Mouse (Mus musculus): ENCODE measurements around the gene Zfp281. TPM values are rescaled to one million over a fixed set of nuclear protein-coding genes. Genes with fewer than 3 reads are reported as not detected.

Zfp281 gene
- polyA plus RNA-seq, 1 experiment from 2014 or later: 26.7 TPM

GRCm38 (mm10) chr1:136639221-136639620 lies 14.5 kb downstream of the Zfp281 start:
- DNase-seq (ENCODE audit: low spot score) (no peak), ATAC-seq (no peak)
- H3K9me3 ChIP-seq (replicated peaks; ENCODE audit: control insufficient read depth, low read length): no peaks in the 10 kb centered on the region
- H3K4me3 ChIP-seq (ENCODE audit: low read depth, low read length): no peak overlapping the region
- no peaks in the 10 kb centered on the region for H3K27me3 ChIP-seq (replicated peaks; ENCODE audit: control insufficient read depth, insufficient read depth, low read length)
- 93% methylated on average over 2 of the region's 2 CpGs for WGBS
- no peak overlapping the region for H3K4me2 ChIP-seq (ENCODE audit: low read length)
- no peaks in the 10 kb centered on the region for H3K4me1 ChIP-seq (ENCODE audit: control insufficient read depth, insufficient read depth, low read length)
- no peak overlapping the region for H3K9ac ChIP-seq (ENCODE audit: low read length)
- H3K27ac ChIP-seq (ENCODE audit: low read depth, low read length): no peak overlapping the region
- no peaks in the 10 kb centered on the region for H3K36me3 ChIP-seq (ENCODE audit: control insufficient read depth, insufficient read depth, low read length)

- DNase-seq (ENCODE audit: low spot score): no peak
- no peaks in the 10 kb centered on the region for H3K36me3 ChIP-seq (ENCODE audit: control insufficient read depth, insufficient read depth, low read length)
- no peak for ATAC-seq
- WGBS: 83% methylated on average over 3 of the region's 3 CpGs
- H3K4me1 ChIP-seq (ENCODE audit: control insufficient read depth, insufficient read depth, low read length): no peaks in the 10 kb centered on the region
- no peak overlapping the region for H3K4me2 ChIP-seq (ENCODE audit: low read length)
- H3K27ac ChIP-seq (ENCODE audit: low read depth, low read length): no peak overlapping the region
- H3K9ac ChIP-seq (ENCODE audit: low read length): no peak overlapping the region
- H3K9me3 ChIP-seq (replicated peaks; ENCODE audit: control insufficient read depth, low read length): no peaks in the 10 kb centered on the region
- H3K27me3 ChIP-seq (replicated peaks; ENCODE audit: control insufficient read depth, insufficient read depth, low read length): no peaks in the 10 kb centered on the region
- no peak overlapping the region for H3K4me3 ChIP-seq (ENCODE audit: low read depth, low read length)
Observed at GRCm38 (mm10) chr1:136642701-136643100, 18.0 kb downstream of the Zfp281 start.

DNA sequence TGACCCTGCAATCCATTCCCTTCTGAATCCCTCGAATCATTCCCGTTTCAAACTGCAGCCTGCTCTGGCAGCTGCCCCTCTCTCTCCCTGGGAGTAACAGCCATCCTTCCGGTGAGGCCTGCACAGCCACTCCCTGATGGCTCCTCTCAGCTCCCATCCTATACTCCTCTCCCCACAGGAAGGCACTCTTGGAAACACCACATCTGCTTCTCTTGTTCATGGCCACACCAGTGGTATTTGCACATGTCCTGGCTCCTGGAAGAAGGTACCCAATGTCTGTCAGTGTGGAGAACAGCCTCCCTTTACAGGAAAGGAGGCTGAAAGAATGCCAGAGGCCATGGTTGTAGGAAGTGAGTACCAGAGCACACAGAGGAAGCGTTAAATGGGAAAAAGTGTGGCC lies 19.8 kb downstream of the Zfp281 start:
- no peaks in the 10 kb centered on the region for H3K27me3 ChIP-seq (replicated peaks; ENCODE audit: control insufficient read depth, insufficient read depth, low read length)
- no peaks in the 10 kb centered on the region for H3K9me3 ChIP-seq (replicated peaks; ENCODE audit: control insufficient read depth, low read length)
- H3K9ac ChIP-seq (ENCODE audit: low read length): no peak overlapping the region
- H3K27ac ChIP-seq (ENCODE audit: low read depth, low read length): no peak overlapping the region
- H3K4me3 ChIP-seq (ENCODE audit: low read depth, low read length): no peak overlapping the region
- no peak for ATAC-seq
- no peak overlapping the region for H3K4me2 ChIP-seq (ENCODE audit: low read length)
- WGBS: 63% methylated on average over 4 of the region's 4 CpGs
- no peak for DNase-seq (ENCODE audit: low spot score)
- no peaks in the 10 kb centered on the region for H3K36me3 ChIP-seq (ENCODE audit: control insufficient read depth, insufficient read depth, low read length)
- no peaks in the 10 kb centered on the region for H3K4me1 ChIP-seq (ENCODE audit: control insufficient read depth, insufficient read depth, low read length)

DNA sequence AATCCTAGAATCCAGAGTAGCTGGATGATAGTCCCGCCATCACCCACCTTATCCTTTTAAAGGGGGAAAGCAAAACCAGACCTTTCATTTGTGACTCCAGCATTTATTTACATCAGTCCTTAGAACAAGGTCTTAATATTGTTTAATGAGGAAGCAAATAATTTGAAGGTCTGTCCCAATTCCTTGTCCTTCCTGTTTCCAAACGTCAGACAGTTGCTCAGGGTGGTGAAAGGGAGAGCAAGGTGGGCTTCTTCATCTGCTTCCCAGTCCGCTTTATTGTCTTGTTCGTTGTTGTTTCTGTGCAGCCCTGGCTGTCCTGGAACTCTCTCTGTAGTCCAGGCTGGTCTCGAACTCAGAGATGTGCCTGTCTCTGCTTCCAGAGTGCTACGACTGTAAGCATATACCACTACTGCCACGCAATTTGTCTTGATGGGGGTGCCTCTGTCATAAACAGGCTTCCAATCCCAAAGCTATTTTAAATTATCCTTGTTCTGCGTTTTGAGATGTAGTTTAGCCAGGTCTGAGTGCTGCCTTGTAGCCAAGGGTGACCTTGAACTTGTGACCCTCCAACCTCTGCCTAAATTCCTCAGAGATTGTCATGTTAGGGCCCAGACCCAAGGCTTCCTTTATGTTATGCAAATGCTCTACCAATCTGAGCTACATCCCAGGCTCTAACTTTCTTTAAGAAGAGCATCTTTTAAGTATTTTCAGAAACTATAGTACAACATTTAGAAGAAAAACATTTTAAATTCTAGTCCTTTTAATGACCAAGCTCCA lies 21.3 kb downstream of the Zfp281 start:
- WGBS: 90% methylated on average over 8 of the region's 8 CpGs
- Histone ChIP-seq H3K27me3 (replicated peaks; ENCODE audit: control insufficient read depth, insufficient read depth, low read length) (no peaks in the 10 kb centered on the region), H3K4me3 (ENCODE audit: low read depth, low read length) (no peak overlapping the region), H3K27ac (ENCODE audit: low read depth, low read length) (no peak overlapping the region), H3K36me3 (ENCODE audit: control insufficient read depth, insufficient read depth, low read length) (no peaks in the 10 kb centered on the region), H3K9me3 (replicated peaks; ENCODE audit: control insufficient read depth, low read length) (no peaks in the 10 kb centered on the region), H3K9ac (ENCODE audit: low read length) (no peak overlapping the region), H3K4me1 (ENCODE audit: control insufficient read depth, insufficient read depth, low read length) (no peaks in the 10 kb centered on the region), H3K4me2 (ENCODE audit: low read length) (no peak overlapping the region)
- ATAC-seq (no peak), DNase-seq (ENCODE audit: low spot score) (no peak)

- DNase-seq (ENCODE audit: low spot score) (no peak), ATAC-seq (no peak)
- WGBS: 89% methylated on average over 3 of the region's 3 CpGs
- Histone ChIP-seq H3K9ac (ENCODE audit: low read length) (no peak overlapping the region), H3K27me3 (replicated peaks; ENCODE audit: control insufficient read depth, insufficient read depth, low read length) (no peaks in the 10 kb centered on the region), H3K4me2 (ENCODE audit: low read length) (no peak overlapping the region), H3K36me3 (ENCODE audit: control insufficient read depth, insufficient read depth, low read length) (no peaks in the 10 kb centered on the region), H3K4me1 (ENCODE audit: control insufficient read depth, insufficient read depth, low read length) (no peaks in the 10 kb centered on the region), H3K4me3 (ENCODE audit: low read depth, low read length) (no peak overlapping the region), H3K27ac (ENCODE audit: low read depth, low read length) (no peak overlapping the region), H3K9me3 (replicated peaks; ENCODE audit: control insufficient read depth, low read length) (no peaks in the 10 kb centered on the region)
Observed at GRCm38 (mm10) chr1:136652066-136652465, 27.4 kb downstream of the Zfp281 start.

GRCm38 (mm10) chr1:136653526-136653925 lies 28.8 kb downstream of the Zfp281 start:
- no peak overlapping the region for H3K4me3 ChIP-seq (ENCODE audit: low read depth, low read length)
- H3K36me3 ChIP-seq (ENCODE audit: control insufficient read depth, insufficient read depth, low read length): no peaks in the 10 kb centered on the region
- no peak overlapping the region for H3K27ac ChIP-seq (ENCODE audit: low read depth, low read length)
- H3K4me2 ChIP-seq (ENCODE audit: low read length): no peak overlapping the region
- no peak for DNase-seq (ENCODE audit: low spot score)
- H3K9me3 ChIP-seq (replicated peaks; ENCODE audit: control insufficient read depth, low read length): no peaks in the 10 kb centered on the region
- H3K9ac ChIP-seq (ENCODE audit: low read length): no peak overlapping the region
- WGBS: 89% methylated on average over 8 of the region's 8 CpGs
- no peaks in the 10 kb centered on the region for H3K27me3 ChIP-seq (replicated peaks; ENCODE audit: control insufficient read depth, insufficient read depth, low read length)
- ATAC-seq: no peak
- H3K4me1 ChIP-seq (ENCODE audit: control insufficient read depth, insufficient read depth, low read length): no peaks in the 10 kb centered on the region

GRCm38 (mm10) chr1:136654385-136654784 lies 29.7 kb downstream of the Zfp281 start:
- DNase-seq (ENCODE audit: low spot score) (no peak), ATAC-seq (no peak)
- WGBS: 83% methylated on average over 11 of the region's 11 CpGs
- Histone ChIP-seq H3K4me1 (ENCODE audit: control insufficient read depth, insufficient read depth, low read length) (no peaks in the 10 kb centered on the region), H3K9me3 (replicated peaks; ENCODE audit: control insufficient read depth, low read length) (no peaks in the 10 kb centered on the region), H3K4me3 (ENCODE audit: low read depth, low read length) (no peak overlapping the region), H3K27ac (ENCODE audit: low read depth, low read length) (no peak overlapping the region), H3K4me2 (ENCODE audit: low read length) (no peak overlapping the region), H3K36me3 (ENCODE audit: control insufficient read depth, insufficient read depth, low read length) (no peaks in the 10 kb centered on the region), H3K27me3 (replicated peaks; ENCODE audit: control insufficient read depth, insufficient read depth, low read length) (no peaks in the 10 kb centered on the region), H3K9ac (ENCODE audit: low read length) (no peak overlapping the region)

DNA sequence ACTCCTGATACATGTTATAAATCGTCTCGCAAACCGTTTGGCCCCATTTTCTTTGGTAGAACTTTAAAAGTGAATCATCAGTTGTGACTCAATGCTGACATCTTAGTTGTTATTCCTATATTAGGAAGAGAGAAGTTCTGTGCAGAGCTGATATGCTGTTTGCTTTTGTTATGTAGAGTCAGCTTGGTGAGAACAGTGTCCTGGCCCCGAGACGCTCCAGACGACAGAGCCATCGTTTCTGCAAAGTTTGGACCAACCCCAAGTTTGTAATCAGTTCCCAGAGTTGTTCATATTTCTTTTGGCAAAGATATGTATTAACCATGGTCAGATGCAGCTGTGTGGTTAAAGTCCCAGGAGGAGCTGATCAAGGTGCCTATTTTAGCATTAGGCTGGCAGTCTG lies 31.9 kb downstream of the Zfp281 start:
- Histone ChIP-seq H3K27ac (ENCODE audit: low read depth, low read length) (no peak overlapping the region), H3K9me3 (replicated peaks; ENCODE audit: control insufficient read depth, low read length) (no peaks in the 10 kb centered on the region), H3K27me3 (replicated peaks; ENCODE audit: control insufficient read depth, insufficient read depth, low read length) (no peaks in the 10 kb centered on the region), H3K4me3 (ENCODE audit: low read depth, low read length) (no peak overlapping the region), H3K4me2 (ENCODE audit: low read length) (no peak overlapping the region), H3K9ac (ENCODE audit: low read length) (no peak overlapping the region), H3K4me1 (ENCODE audit: control insufficient read depth, insufficient read depth, low read length) (no peaks in the 10 kb centered on the region), H3K36me3 (ENCODE audit: control insufficient read depth, insufficient read depth, low read length) (no peaks in the 10 kb centered on the region)
- DNase-seq (ENCODE audit: low spot score) (no peak), ATAC-seq (no peak)
- 85% methylated on average over 7 of the region's 7 CpGs for WGBS

DNA sequence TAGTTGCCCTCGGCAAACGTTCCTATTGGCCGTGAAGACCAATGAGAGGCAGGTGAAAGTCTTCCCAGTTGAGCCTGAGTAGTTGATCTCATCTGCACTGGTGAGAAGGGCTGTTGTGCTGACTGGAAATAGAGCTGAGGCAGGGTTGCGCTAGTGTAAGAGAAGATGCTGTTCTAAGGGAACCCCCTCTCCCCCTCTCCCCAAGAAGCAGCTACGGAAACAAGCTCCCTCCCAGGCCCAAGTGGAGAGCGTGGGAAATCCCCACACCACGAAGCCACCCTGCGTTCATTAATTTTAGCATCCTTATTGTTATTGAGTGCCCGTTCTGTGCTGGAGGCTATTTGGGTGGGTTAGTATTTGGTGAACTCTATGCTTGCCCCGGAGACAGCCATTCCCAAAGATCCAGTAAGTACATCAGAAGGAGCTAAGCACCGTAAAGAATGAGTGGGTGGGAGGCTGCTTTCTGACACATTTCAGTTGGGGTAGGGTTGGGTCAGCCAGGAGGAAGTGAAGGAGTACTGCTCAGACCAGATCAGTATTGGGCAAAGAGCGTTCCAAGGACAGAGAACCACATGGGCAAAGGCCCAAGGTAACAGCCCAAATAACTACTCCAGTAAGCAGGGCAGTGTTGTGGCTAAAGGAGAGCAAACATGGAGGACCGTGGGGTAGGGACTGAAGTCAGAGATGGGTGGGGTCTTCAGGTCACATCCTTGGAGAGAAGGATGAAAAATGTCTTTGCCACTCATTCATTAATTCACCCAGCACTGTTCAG lies 33.9 kb downstream of the Zfp281 start:
- DNase-seq (ENCODE audit: low spot score) (no peak), ATAC-seq (no peak)
- Histone ChIP-seq H3K4me1 (ENCODE audit: control insufficient read depth, insufficient read depth, low read length) (peaks cover 6% of the 10 kb centered on the region; the same call in 1 of the 2 replicates), H3K4me2 (ENCODE audit: low read length) (no peak overlapping the region), H3K27me3 (replicated peaks; ENCODE audit: control insufficient read depth, insufficient read depth, low read length) (no peaks in the 10 kb centered on the region), H3K9me3 (replicated peaks; ENCODE audit: control insufficient read depth, low read length) (no peaks in the 10 kb centered on the region), H3K36me3 (ENCODE audit: control insufficient read depth, insufficient read depth, low read length) (no peaks in the 10 kb centered on the region), H3K27ac (ENCODE audit: low read depth, low read length) (no peak overlapping the region), H3K4me3 (ENCODE audit: low read depth, low read length) (no peak overlapping the region), H3K9ac (ENCODE audit: low read length) (no peak overlapping the region)
- WGBS: 92% methylated on average over 13 of the region's 13 CpGs
